Mouse (Mus musculus): ENCODE results near the gene Wdr73. TPM values are rescaled to one million over a fixed set of nuclear protein-coding genes. Genes with fewer than 3 reads are reported as not detected.

Gene Wdr73
- total RNA-seq, 2 experiments from 2014 or later = 3.7 to 4.1 TPM

- no peak for DNase-seq
- intact Hi-C loops (cut with DNase I; ENCODE audit: low total_unique reads) = loop anchor here (5.0 kb wide), 1 partner anchor 295 kb away; no protein-coding TSS in a partner anchor
Observed at GRCm38 (mm10) chr7:80862475-80862874, 38.6 kb downstream of the Wdr73 start.

GRCm38 (mm10) chr7:80860729-80861274 is 40.3 kb downstream of the Wdr73 start, which contains the start of gene Zscan2:
Zscan2 (plus strand) TSS chr7:80860920.
- intact Hi-C loops (cut with DNase I; ENCODE audit: low total_unique reads) = loop anchor here (5.0 kb wide), 1 partner anchor 296 kb away; no protein-coding TSS in a partner anchor
- DNase-seq = peak; percentile 85

DNA sequence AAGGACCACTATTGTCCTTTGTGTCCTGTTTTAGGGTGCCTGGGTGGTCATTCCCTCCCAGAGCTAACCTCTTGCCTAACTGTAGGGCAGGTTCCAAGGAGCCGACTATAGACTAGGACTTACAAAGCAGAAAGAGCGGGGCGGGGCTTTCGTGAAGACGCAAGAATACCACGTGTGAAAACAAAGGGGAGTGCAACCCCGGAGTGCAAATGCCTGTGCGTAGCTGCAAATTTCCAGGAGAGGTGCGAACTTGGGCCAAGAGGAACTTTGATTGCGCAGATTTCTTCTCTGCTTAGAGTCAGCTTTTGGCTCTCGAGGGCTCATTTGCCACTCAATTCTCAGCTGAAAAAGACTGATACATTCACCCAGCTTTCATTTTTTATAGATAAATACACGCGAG is 40.8 kb downstream of the Wdr73 start:
- intact Hi-C loops (cut with DNase I; ENCODE audit: low total_unique reads) = loop anchor here (5.0 kb wide), 1 partner anchor 297 kb away; no protein-coding TSS in a partner anchor

GRCm38 (mm10) chr7:80857181-80857580 is 43.9 kb downstream of the Wdr73 start:
- peak; percentile 79 for DNase-seq
- intact Hi-C loops (cut with DNase I; ENCODE audit: low total_unique reads) = no loop called here

More for the DNA sequence above, 40.8 kb downstream of the Wdr73 start:
- peak; percentile 13 for DNase-seq

- intact Hi-C loops (cut with DNase I; ENCODE audit: low total_unique reads) = no loop called here
- no peak for DNase-seq
Observed at GRCm38 (mm10) chr7:80855316-80855715, 45.8 kb downstream of the Wdr73 start.

DNA sequence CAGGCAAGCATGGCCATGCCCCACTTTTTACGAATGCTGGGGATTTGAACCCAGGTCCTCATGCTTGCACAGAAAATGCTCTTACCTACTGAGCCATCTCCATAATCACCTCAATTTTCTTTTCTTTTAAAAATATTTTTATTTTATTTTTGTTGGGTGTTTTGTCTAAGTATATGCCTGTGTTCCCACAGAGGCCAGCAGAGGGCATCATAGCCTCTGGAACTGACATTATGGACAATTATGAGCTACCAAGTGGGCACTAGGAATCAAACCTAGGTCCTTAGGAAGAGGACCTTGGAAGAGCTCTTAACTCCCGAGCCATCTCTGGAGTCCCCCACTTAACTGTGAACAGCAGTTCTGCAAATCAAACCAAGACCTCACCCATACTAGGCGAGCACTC is 47.9 kb downstream of the Wdr73 start:
- intact Hi-C loops (cut with DNase I; ENCODE audit: low total_unique reads) = no loop called here
- DNase-seq = no peak

- intact Hi-C loops (cut with DNase I; ENCODE audit: low total_unique reads) = no loop called here
Observed at GRCm38 (mm10) chr7:80850520-80850919, 50.5 kb downstream of the Wdr73 start.

GRCm38 (mm10) chr7:80849710-80850109 is 51.4 kb downstream of the Wdr73 start:
- intact Hi-C loops (cut with DNase I; ENCODE audit: low total_unique reads) = loop anchor here (5.0 kb wide), 1 partner anchor 107 kb away; no protein-coding TSS in a partner anchor
- peak; percentile 23 for DNase-seq

More at GRCm38 (mm10) chr7:80850520-80850919, 50.5 kb downstream of the Wdr73 start:
- DNase-seq = no peak

DNA sequence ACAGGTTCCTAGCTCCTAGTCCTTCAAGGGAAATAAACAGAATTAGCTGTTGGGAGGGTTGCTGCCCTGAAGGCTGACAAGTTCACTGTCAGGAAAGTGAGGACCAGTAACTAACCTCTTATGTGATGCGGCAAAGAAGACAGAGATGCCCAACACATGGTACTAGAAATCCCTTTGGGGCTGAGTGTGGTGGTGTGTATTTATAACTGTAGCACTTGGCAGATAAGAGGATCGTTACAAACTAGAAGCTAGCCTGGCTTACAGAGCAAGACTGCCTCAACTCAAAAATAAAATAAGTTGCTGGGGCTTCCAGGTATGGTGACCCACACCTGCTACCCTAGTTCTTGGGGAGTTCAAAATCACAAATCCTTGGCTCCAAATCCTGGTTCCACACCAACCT is 51.8 kb downstream of the Wdr73 start:
- intact Hi-C loops (cut with DNase I; ENCODE audit: low total_unique reads) = loop anchor here (5.0 kb wide), 1 partner anchor 107 kb away; no protein-coding TSS in a partner anchor
- no peak for DNase-seq

GRCm38 (mm10) chr7:80846709-80847108 is 54.4 kb downstream of the Wdr73 start:
- DNase-seq = no peak
- intact Hi-C loops (cut with DNase I; ENCODE audit: low total_unique reads) = loop anchor here (5.0 kb wide), 1 partner anchor 104 kb away; no protein-coding TSS in a partner anchor

GRCm38 (mm10) chr7:80846280-80846678 is 54.8 kb downstream of the Wdr73 start:
- no peak for DNase-seq
- intact Hi-C loops (cut with DNase I; ENCODE audit: low total_unique reads) = loop anchor here (5.0 kb wide), 1 partner anchor 104 kb away; no protein-coding TSS in a partner anchor

DNA sequence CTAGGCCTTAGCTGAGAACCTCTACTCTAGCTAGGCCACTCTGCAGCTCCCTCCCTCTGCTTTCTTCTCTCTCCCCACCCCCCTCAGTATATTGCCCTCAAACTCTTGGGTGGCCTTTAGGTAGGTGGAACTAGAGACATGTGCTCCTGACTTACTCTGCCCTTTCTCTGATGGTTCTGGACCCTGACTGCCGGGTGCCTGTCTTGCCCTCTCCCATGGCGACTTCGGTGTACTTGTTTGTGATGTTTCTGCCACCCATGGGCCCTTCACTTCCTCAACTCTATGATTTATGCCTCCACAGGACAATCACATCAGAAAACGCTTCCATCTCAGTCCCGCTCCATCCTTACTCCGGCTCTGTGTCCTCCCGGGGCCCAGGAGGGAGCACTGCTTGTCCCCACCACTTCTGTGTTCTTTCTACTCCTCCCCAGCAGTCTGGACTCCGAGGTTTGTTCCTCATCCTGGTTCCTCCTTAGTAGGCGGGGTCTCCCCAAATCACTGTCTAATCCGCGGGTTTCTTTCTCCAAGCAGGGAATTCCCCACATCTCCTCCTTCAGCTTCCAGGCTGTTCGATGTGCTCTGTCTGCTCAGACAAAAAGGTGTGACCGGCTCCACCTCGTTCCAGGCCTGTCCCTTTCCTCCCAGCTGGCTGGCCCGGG is 55.3 kb downstream of the Wdr73 start:
- peak; percentile 16 for DNase-seq

GRCm38 (mm10) chr7:80844691-80845090 is 56.4 kb downstream of the Wdr73 start:
- DNase-seq = no peak
- intact Hi-C loops (cut with DNase I; ENCODE audit: low total_unique reads) = loop anchor here (5.0 kb wide), 1 partner anchor 102 kb away; no protein-coding TSS in a partner anchor

More for the DNA sequence above, 55.3 kb downstream of the Wdr73 start:
- intact Hi-C loops (cut with DNase I; ENCODE audit: low total_unique reads) = loop anchor here (5.0 kb wide), 1 partner anchor 103 kb away; no protein-coding TSS in a partner anchor

- intact Hi-C loops (cut with DNase I; ENCODE audit: low total_unique reads) = no loop called here
- no peak for DNase-seq
Observed at GRCm38 (mm10) chr7:80843910-80844640, 57.0 kb downstream of the Wdr73 start.

- intact Hi-C loops (cut with DNase I; ENCODE audit: low total_unique reads) = no loop called here
- DNase-seq = no peak
Observed at GRCm38 (mm10) chr7:80843176-80843575, 57.9 kb downstream of the Wdr73 start.

DNA sequence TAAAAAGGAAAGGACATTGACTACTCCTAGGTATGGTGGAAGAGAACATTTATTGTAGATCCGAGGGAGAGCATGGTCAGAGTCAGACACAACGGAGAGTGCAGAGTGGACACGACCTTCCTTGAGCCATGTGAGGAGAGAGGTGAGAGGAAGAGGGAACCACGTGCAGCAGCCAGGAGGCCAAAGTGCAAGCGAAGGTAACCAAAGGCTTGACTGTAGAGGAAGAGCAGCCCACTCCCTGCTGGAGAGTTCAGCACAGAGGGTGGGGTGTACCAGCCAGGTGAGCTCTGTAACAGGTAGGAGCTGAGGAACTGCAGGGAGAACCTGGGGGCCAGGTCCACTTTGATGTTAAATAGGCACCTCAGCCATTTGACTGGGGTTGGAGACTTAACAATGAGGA is 58.9 kb downstream of the Wdr73 start:
- intact Hi-C loops (cut with DNase I; ENCODE audit: low total_unique reads) = no loop called here
- no peak for DNase-seq

GRCm38 (mm10) chr7:80840937-80841336 is 60.1 kb downstream of the Wdr73 start:
- intact Hi-C loops (cut with DNase I; ENCODE audit: low total_unique reads) = no loop called here
- peak; percentile 15 for DNase-seq

All from gastrocnemius, postnatal 14 days (tissue).